Mouse (Mus musculus): ENCODE data around the gene Sgpp1.

GRCm38 (mm10) chr12:75726349-75726861 is 9.1 kb downstream of the Sgpp1 start:
- TF ChIP-seq POLR2A (IDR thresholded peaks at IDR 0.05; ENCODE audit: borderline replicate concordance, control insufficient read depth, low read depth, low read length) (no peak), CTCF (IDR thresholded peaks at IDR 0.05; ENCODE audit: control insufficient read depth, insufficient read depth, low read length) (no peak)
